Mouse (Mus musculus) lung, adult 2 months (tissue): ENCODE data around the gene Mcm2.

ENCODE experiments used
- CTCF ChIP-seq: fragments of 200-500 bp; IDR thresholded peaks from 2 replicates; pipeline ENCODE4 v1.5.1; 2011; ENCODE audit warnings: mild to moderate bottlenecking, low read length, control low read depth; ENCODE audit not compliant: insufficient read depth
- POLR2A ChIP-seq: fragments of 200-500 bp; IDR thresholded peaks from 2 replicates; pipeline ENCODE4 v1.6.1; 2011; ENCODE audit warnings: low read depth, mild to moderate bottlenecking, control low read depth, low read length, borderline replicate concordance; ENCODE audit errors: extremely low read depth

DNA sequence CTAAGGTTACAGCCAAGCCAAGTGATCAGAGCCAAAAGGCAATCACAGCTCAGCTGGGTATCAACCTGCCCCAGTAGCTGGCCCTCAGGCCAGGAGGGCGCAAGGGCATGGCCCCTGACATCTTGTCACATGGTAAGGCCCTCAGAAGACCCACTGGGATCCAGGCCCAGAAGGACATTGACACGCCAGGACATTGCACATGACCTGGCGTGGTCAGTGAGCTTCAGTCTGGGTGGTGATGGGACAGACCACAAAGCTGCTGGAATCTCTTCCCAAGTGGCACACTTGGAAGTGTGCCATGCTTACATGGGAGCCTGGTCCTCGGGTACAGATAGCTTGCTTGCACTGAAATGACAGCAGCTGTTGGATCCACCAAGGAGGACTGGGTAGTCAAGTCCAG is 14.4 kb upstream of the Mcm2 start:
- TF ChIP-seq POLR2A = no peak
- TF ChIP-seq CTCF = no peak
